Mouse (Mus musculus) bone marrow, adult 2 months (tissue): ENCODE measurements around the gene Gsk3b.

Experiments
- CTCF ChIP-seq: fragments of 200-500 bp; IDR thresholded peaks from 2 replicates; pipeline ENCODE4 v1.5.1; 2011; ENCODE audit warnings: low read length, control low read depth; ENCODE audit not compliant: control insufficient read depth, insufficient read depth
- POLR2A ChIP-seq: fragments of 200-500 bp; IDR thresholded peaks from 2 replicates; pipeline ENCODE4 v1.6.1; 2011; ENCODE audit warnings: low read depth, mild to moderate bottlenecking, control low read depth, low read length, borderline replicate concordance; ENCODE audit not compliant: control insufficient read depth

GRCm38 (mm10) chr16:38087645-38088125 lies 1.1 kb upstream of the Gsk3b start:
- TF ChIP-seq CTCF = no peak
- no peak for TF ChIP-seq POLR2A
